Mouse (Mus musculus): ENCODE measurements around the gene Edc3. TPM values are rescaled to one million over a fixed set of nuclear protein-coding genes. Genes with fewer than 3 reads are reported as not detected.
"Not testable (repeated sequence)": the region's sequence is repeated elsewhere in the genome, so short reads cannot be mapped to it uniquely, and the experiment has no call there.

The Edc3 gene
- total RNA-seq, 2 experiments from 2014 or later = 14.7 to 14.8 TPM

DNA sequence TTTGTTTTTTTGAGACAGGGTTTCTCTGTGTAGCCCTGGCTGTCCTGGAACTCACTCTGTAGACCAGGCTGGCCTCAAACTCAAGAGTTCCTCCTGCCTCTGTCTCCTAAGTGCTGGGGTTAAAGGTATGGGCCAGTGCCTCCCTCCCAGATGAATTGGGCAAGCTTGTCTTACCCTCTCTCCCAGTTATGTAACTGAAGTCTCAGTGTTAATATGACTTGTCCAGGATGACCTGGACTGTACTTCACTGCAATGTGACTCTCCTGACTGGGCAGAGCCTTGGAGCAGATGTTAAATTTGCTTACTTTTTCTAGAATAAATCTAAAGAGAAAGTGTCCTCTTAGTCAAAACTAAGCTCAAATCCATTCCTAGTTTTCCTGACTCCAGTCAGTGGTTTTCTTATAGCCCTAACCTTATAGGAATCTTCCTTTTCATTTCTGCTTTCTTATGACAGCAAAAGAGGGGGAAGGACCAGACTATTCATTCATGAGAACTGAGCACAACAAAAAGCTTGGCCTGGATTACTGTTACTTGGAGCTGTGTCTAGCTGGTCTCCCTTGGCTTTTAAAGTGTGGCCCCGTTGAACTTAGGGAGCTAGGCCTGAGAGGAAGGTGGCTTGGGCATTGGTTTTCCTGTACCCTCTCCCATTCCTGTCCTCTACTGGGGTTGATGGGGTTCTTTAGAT lies 9.7 kb upstream of the Edc3 start:
- DNase-seq (ENCODE audit: low spot score in 2 of 2) = peak in 1 of 2 experiments; percentile 26

GRCm38 (mm10) chr9:57706496-57706895 lies 1.8 kb upstream of the Edc3 start:
- DNase-seq (ENCODE audit: low spot score in 2 of 2) = no peak

DNA sequence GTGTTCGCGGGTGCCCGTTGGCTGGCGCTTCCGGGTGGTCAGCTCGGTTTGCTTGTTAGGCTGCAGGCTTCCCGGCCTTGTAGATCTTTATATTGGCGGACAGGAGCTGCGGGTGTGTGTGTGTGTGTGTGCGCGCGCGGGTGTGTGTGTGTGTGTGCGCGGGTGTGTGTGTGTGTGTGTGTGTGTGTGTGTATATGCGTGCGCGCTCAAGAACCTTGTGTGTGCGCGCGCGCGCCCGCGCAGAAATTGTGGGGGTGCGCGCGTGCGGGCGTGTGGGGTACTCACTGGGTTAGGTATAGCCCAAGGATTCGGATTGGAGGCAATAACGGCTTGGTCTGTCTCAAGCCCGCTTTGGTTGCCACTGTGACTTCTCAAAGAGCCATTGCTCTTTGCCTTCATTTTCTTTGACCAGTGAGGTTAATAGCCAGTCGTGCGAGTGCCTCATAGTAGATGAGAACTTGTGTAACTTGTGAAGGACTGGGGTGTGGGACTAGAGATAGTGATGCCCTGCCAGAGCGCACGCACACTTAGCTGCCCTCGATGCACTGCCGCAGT lies 457 bp downstream of the Edc3 start:
- DNase-seq (ENCODE audit: low spot score in 2 of 2) = peak; percentile 14 to 71

DNA sequence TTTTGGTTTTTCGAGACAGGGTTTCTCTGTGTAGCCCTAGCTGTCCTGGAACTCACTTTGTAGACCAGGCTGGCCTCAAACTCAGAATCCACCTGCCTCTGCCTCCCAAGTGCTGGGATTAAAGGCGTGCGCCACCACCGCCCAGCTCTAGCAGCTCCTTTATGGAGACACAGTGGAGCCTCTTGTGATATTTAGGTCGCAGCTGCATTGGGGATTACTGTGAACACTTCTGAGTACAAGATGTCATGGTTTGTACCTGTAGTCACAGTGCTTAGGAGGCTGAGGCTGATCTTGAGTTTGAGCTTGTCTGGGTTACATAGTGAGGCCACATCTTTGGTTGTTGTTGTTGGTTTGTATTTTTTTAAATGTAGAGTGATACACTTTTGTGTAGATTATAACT lies 1.9 kb downstream of the Edc3 start:
- DNase-seq (ENCODE audit: low spot score in 2 of 2) = not testable (repeated sequence)

GRCm38 (mm10) chr9:57712194-57712593 lies 3.9 kb downstream of the Edc3 start:
- DNase-seq (ENCODE audit: low spot score in 2 of 2) = no peak

DNA sequence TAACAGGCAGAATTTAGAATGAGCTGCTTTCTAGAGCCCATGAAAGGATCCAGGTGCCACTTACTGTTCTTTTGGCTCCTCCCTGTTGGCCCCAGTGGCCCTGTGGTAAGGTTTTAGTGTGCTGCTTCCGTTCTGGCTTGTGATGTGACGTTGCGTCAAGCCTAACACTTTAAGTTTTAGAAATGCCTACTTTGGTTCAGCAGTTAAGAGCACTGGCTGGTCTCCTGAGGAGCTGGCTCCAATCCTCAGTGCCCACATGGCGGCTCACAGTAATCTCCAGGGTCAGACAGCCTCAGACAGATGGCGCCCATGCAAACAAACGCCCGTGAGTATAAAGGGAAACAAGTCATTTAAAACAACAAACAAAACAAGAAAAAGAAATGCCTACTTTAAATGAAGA lies 10.1 kb downstream of the Edc3 start:
- DNase-seq (ENCODE audit: low spot score in 2 of 2) = no peak

DNA sequence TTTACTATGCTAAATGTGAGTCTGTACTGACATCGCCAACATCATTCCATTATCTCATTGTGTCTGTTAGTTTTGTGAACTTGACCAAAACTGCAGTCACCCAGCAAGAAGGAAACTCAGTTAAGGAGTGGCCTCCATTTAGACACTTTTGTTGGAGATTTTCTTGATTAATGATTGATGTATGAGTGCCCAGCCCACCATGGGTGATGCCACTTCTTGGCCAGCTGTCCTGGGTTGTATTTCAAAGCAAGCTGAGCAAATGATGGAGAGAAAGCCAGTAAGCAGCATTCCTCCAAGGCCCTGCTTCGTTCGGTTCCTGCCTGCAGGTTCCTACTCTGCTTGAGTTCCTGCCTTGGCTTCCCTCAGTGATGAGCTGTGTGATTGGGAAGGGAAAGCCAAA lies 12.4 kb downstream of the Edc3 start:
- DNase-seq (ENCODE audit: low spot score in 2 of 2) = no peak

GRCm38 (mm10) chr9:57722371-57722770 lies 14.0 kb downstream of the Edc3 start:
- DNase-seq (ENCODE audit: low spot score in 2 of 2) = no peak

- peak in 1 of 2 experiments; percentile 68 for DNase-seq (ENCODE audit: low spot score in 2 of 2)
Observed at GRCm38 (mm10) chr9:57723315-57723715, 15.0 kb downstream of the Edc3 start.

- DNase-seq (ENCODE audit: low spot score in 2 of 2) = no peak
Observed at GRCm38 (mm10) chr9:57723796-57724195, 15.5 kb downstream of the Edc3 start.

DNA sequence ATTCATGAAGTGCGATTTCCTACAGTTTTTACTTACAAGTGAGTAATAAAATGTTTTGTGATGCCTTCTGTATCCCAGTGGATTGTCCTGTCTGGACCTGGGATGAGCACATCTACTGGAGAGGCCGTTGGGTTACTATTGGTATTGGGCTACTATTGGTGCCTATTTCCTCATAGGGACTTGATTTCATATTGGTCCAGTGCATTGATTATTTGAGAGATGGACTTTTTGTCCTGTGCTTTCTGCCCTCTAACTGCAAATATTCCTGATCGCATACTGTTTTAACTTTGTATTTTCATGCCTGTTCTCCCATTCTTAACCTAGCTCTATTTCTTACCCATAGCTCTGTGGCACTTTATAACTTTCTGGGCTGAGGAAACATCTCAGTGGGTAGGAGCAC lies 16.4 kb downstream of the Edc3 start:
- no peak for DNase-seq (ENCODE audit: low spot score in 2 of 2)

- no peak for DNase-seq (ENCODE audit: low spot score in 2 of 2)
Observed at GRCm38 (mm10) chr9:57728312-57728711, 20.0 kb downstream of the Edc3 start.

DNA sequence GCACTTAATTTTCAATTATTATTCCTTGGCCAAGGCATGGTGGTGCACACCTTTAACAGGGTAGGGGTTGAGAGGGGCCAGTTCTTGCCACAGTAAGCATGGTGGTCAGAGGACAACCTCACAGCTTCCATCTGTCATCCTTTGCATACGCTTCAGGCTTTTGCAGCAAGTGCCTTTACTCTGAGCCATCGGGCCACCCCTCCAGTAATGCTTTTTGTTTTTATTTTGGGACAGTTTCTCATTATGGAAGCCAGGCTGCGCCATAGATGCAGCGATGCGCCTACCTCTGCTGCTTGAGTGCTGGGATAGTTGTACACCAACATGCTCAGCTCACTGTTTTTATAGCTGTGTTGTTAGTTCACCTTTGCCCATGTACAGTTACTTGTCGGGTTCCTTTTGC lies 25.3 kb downstream of the Edc3 start:
- DNase-seq (ENCODE audit: low spot score in 2 of 2) = no peak

- DNase-seq (ENCODE audit: low spot score in 2 of 2) = no peak
Observed at GRCm38 (mm10) chr9:57739863-57740262, 31.5 kb downstream of the Edc3 start.

DNA sequence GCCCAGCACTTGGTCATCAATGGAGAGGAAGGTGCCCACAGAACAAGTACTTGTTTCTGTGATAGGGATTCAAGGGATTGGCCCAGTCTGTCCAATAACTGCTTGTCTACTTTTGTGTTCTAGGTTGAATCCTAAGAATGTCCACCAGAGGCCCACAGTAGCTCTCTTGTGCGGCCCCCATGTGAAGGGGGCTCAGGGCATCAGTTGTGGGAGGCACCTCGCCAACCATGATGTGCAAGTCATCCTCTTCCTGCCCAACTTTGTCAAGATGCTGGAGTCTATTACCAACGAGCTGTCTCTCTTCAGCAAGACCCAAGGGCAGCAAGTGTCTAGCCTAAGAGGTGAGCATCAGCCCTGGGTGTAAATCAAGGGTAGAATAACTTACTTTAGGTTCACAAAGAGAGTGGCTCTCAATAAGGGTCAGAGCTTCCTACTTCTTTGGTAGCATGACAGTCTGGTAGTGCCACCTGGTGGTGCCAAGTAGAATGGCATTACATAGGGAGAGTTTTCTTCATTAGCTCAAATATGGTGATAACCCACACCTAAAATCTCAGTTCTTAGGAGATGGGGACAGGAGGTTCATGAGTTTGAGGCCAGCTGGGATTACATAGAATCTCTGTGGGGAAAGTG lies 36.2 kb downstream of the Edc3 start:
- DNase-seq (ENCODE audit: low spot score in 2 of 2) = peak in 1 of 2 experiments; percentile 72

DNA sequence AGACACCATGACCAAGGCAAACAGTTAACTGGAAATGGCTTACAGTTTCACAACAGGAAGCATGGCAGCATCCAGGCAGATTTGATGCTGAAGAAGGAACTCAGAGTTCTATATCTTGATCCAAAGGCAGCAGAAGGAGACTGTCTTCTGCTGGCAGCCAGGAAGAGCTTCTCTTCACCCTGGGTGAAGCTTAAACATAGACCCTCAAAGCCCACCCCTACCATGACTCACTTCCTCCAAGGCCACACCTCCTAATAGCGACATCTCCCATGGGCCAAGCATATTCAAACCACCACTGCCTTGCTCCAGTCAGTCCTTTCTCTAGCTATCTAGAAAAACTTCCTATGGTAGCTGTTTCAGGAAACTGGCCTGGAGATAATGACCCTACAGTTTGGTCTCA lies 38.7 kb downstream of the Edc3 start:
- no peak for DNase-seq (ENCODE audit: low spot score in 2 of 2)

DNA sequence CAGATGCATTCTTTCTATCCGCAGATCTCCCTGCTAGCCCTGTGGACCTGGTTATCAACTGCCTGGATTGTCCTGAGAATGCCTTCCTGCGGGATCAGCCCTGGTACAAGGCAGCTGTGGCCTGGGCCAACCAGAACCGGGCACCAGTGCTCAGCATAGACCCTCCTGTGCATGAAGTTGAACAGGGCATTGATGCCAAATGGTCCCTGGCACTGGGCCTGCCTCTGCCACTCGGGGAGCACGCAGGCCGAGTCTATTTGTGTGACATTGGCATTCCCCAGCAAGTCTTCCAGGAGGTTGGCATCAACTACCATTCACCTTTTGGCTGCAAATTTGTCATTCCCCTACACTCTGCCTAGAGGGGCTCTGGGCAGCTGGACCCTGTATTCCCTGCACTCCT lies 39.8 kb downstream of the Edc3 start:
- peak in 1 of 2 experiments; percentile 34 for DNase-seq (ENCODE audit: low spot score in 2 of 2)

DNA sequence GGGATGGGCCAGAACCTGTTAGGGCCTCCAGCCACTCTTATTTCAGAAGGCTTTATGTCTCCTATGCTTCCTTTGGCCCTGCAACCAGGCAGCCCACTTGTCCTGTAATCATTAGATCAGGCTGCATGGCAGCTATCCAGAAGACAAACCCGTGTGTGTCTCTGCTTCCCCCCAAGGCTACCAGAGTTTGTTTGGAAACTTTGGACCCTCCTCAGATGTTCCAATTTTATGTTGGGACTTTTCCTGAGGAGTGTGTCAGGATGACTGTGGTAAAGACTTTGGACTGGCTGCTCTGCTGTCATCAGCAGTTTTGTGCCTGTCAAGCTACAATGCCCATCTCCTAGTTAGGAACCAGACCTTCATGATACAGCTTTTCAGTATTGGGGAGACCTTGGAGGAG lies 40.5 kb downstream of the Edc3 start:
- no peak for DNase-seq (ENCODE audit: low spot score in 2 of 2)

GRCm38 (mm10) chr9:57750901-57751300 lies 42.6 kb downstream of the Edc3 start:
- no peak for DNase-seq (ENCODE audit: low spot score in 2 of 2)

DNA sequence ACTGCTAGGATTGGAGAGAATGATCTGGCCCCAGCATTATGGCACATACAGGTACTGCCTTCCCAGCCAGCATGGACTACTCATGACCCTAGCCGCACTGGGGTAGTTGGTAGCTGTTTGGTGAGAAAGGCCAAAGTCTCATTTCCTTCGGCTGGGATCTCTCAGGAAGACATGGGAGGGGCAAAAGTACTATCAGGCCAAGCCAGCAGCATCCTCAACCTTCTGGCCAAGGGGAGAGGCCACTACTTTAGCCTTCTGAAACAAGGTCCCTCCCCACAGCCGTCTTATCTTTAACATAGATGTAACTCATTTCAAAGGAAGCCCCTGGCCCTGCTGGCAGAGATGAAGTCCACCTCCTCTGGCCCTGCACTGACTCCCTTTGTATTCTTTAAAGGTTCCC lies 49.2 kb downstream of the Edc3 start:
- DNase-seq (ENCODE audit: low spot score in 2 of 2) = no peak

DNA sequence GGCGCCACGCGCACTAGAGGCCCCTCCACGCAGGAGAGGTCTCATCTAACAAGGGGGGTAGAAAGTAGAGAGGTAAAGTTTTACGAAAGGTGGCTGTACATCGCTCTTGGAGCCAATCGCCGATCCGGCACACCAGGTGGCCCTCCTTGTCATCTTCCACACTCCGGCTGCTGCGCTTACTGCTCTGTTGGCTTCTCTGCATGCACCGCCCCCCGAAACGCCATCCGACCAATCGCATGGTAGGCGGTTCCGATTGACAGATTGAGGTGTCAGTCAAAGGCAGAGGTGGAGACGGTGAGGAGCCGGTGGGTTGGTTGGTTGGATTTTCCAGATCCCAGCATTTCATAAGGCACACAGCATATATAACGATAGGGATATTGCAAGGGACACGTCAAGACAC lies 50.2 kb downstream of the Edc3 start:
- peak; percentile 79 to 84 for DNase-seq (ENCODE audit: low spot score in 2 of 2)

GRCm38 (mm10) chr9:57759289-57759688 lies 50.9 kb downstream of the Edc3 start:
- peak; percentile 63 to 83 for DNase-seq (ENCODE audit: low spot score in 2 of 2)
